Mouse (Mus musculus) cerebellum, adult 2 months (tissue): ENCODE data around the gene BC035044.

Source experiments
- CTCF ChIP-seq: fragments of 200-500 bp; IDR thresholded peaks from 2 replicates; pipeline ENCODE4 v1.5.1; 2011; ENCODE audit warnings: low read depth, mild to moderate bottlenecking, control low read depth, low read length, moderate library complexity, borderline replicate concordance; ENCODE audit not compliant: insufficient read depth
- POLR2A ChIP-seq: fragments of 200-500 bp; IDR thresholded peaks from 2 replicates; pipeline ENCODE4 v1.6.1; 2011; ENCODE audit warnings: low read length, control low read depth, borderline replicate concordance; ENCODE audit not compliant: insufficient read depth

DNA sequence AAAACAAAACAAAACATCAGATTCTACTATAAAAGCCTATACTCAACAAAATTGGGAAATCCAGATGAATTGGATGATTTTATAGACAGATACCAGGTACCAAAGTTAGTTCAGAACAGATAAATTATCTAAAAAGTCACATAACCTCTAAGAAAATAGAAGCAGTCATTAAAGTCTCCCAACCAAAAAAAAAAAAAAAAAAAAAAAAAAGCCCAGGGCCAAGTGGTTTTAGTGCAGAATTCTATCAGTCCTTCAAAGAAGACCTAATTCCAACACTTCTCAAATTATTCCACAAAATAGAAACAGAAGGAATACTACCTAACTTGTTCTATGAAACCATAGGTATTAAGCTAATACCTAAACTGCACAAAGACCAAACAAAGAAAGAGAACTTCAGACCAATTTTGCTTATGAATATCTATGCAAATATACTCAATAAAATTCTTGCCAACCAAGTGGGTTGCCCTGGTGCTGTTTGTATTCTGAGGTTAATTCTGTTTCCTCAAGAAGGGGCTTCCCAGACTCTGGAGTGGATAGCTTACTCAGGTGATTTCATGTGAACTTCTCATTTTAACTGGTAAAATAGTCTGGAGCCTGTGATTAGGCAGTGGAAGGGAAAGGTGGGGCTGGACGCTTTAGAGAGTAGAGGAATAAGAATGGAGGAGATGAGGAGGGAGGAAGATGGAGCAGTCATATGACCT, 18.9 kb downstream of the BC035044 start:
- TF ChIP-seq POLR2A (no peak), CTCF (no peak)
